Mouse (Mus musculus): ENCODE measurements around the gene Nsg1. TPM values are rescaled to one million over a fixed set of nuclear protein-coding genes. Genes with fewer than 3 reads are reported as not detected.
A peak's percentile ranks its signal among the peaks of the same experiment; 100 is the strongest.

Nsg1 gene
- polyA plus RNA-seq, 1 experiment from 2014 or later, result 1,489 TPM

DNA sequence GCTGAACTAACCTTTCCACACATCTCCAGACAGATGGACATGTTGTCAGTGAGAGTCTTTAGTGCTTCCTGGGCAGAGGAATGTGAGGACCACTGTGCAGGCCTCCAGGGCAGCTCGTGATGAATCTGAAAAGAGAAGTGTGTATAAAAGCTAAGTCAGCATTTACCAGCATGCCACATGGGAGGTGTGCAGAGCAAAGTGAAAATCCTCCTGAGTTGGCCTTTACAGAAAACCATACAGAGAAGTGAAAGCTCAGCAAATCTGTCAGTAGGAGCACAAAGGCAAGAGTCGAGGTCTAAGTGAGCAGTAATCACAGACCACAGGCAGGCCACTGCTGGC is 67.8 kb downstream of the Nsg1 start:
- H3K9ac ChIP-seq, result no peak overlapping the region
- no peaks in the 10 kb centered on the region for H3K9me3 ChIP-seq
- H3K27ac ChIP-seq, result no peak overlapping the region
- ATAC-seq (replicated peaks), result no peak
- no peaks in the 10 kb centered on the region for H3K36me3 ChIP-seq (replicated peaks)
- H3K4me2 ChIP-seq, result no peak overlapping the region
- H3K27me3 ChIP-seq (replicated peaks), result no peaks in the 10 kb centered on the region
- WGBS, result 75% methylated on average over 2 of the region's 2 CpGs
- H3K4me1 ChIP-seq, result no peaks in the 10 kb centered on the region
- no peak overlapping the region for H3K4me3 ChIP-seq

DNA sequence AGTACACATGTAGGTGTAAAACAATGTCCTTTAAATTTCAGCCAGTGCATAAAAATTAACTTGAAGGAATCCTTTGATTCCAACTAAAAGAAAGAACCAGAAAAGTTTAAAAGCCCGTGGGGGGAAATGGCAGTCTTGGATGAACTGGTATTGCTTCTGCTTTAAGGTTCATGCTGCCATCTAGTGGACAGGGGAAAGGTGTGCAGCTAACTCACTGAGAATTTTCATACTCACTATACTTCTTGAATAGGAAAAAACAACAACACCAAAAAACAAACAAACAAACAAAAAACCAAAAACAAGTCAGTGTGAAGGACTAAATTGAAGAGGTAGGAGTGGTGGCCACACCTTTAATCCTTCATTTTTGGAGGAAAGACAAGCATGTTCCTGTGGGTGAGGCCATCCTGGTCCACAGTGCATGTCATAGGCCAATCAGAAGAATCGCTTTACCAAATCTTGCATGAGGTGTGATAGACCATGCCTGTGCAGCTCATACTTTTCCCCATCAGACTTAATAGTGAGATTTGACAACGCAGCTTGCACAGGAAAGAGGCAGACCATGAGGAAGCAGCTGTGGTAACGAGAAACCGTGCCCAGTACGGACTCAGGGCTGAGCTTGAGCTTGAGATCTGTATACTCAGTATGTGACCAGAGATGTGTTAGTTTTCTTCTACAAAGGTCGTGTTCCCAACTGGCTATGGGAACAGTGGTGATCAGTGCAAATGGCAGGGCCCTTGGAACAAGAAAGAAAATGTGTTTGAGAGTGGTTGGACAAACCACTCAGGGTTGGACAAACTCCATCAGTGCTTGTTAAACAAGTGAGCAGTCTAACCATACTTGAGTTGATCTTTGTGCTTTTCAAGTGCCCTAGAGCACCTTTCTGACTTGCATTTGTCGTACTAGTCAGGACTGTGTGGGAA is 68.4 kb downstream of the Nsg1 start:
- Histone ChIP-seq H3K27me3 (replicated peaks) (no peaks in the 10 kb centered on the region), H3K27ac (no peak overlapping the region), H3K9me3 (no peaks in the 10 kb centered on the region), H3K36me3 (replicated peaks) (no peaks in the 10 kb centered on the region), H3K9ac (no peak overlapping the region), H3K4me3 (no peak overlapping the region), H3K4me2 (no peak overlapping the region), H3K4me1 (no peaks in the 10 kb centered on the region)
- peak; percentile 61; the same call in 1 of the 2 replicates for ATAC-seq (replicated peaks)
- 73% methylated on average over 8 of the region's 8 CpGs for WGBS

DNA sequence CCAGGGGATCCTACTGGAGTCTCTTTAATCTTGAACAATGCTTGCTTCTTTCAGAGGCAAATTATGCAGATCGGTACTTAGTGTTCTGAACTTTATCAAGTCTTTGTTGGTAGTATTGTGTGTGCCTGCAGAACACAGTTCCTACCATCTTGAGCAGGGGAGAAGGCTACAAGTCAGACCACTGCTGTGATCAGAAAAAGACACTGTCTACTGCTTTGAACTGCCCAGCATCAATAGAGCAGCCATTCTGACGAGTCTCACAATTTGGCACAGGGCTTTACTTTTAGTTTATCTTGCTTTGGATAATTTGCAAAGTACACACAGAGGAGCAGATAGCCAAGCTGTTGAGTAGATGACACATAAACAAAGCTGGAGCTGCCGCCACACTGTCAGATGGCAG is 69.1 kb downstream of the Nsg1 start:
- Histone ChIP-seq H3K4me3 (no peak overlapping the region), H3K27ac (no peak overlapping the region), H3K27me3 (replicated peaks) (no peaks in the 10 kb centered on the region), H3K9ac (no peak overlapping the region), H3K4me1 (no peaks in the 10 kb centered on the region), H3K4me2 (no peak overlapping the region), H3K9me3 (no peaks in the 10 kb centered on the region), H3K36me3 (replicated peaks) (no peaks in the 10 kb centered on the region)
- 45% methylated on average over 3 of the region's 3 CpGs for WGBS
- 0 out of 2 replicates have a peak, but pooled peaks have one; percentile 18 for ATAC-seq (replicated peaks)

DNA sequence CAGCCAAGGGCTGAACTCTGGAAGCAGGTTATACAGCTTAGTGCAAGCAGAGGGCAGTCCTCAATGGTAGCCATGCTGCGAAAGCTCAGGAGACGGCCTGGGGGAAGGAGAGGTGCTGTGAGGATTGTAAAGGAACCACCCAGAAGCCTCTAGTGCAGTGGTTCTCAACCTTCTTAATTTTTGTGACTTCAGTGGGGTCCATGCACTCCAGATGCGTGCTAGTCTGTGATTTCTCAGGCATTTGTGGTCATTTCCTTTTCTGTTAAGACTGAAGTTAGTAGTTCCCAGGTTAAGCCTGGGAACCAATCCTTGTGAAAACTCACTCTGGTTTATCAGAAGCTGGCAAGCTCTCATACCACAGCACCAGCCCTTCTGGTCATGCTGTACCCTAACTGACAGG is 69.6 kb downstream of the Nsg1 start:
- 81% methylated on average over 3 of the region's 3 CpGs for whole genome bisulfite sequencing
- no peaks in the 10 kb centered on the region for H3K27me3 ChIP-seq (replicated peaks)
- H3K36me3 ChIP-seq (replicated peaks), result no peaks in the 10 kb centered on the region
- H3K9ac ChIP-seq, result no peak overlapping the region
- no peak for ATAC-seq (replicated peaks)
- no peaks in the 10 kb centered on the region for H3K9me3 ChIP-seq
- no peak overlapping the region for H3K27ac ChIP-seq
- H3K4me1 ChIP-seq, result no peaks in the 10 kb centered on the region
- no peak overlapping the region for H3K4me3 ChIP-seq
- no peak overlapping the region for H3K4me2 ChIP-seq

Other genes with a start within 250 kb of the Nsg1 start
- 30.5 and 31.1 TPM in 2 replicates for gene Stx18, start 121.2 kb downstream of the Nsg1 start, polyA plus RNA-seq (2015; fragmentation: Nextera tagmentation; extraction: Ambion mirVana)
- gene Zbtb49, start 60.5 kb upstream of the Nsg1 start, polyA plus RNA-seq (2015; fragmentation: Nextera tagmentation; extraction: Ambion mirVana), result 24.4 and 24.9 TPM in 2 replicates
- gene Lyar, start 60.6 kb upstream of the Nsg1 start, polyA plus RNA-seq (2015; fragmentation: Nextera tagmentation; extraction: Ambion mirVana), result 40.5 and 40.7 TPM in 2 replicates
- gene Tmem128, start 100.3 kb upstream of the Nsg1 start, polyA plus RNA-seq (2015; fragmentation: Nextera tagmentation; extraction: Ambion mirVana), result 88.4 and 90.4 TPM in 2 replicates
- gene Otop1, start 116.1 kb upstream of the Nsg1 start, polyA plus RNA-seq (2015; fragmentation: Nextera tagmentation; extraction: Ambion mirVana), result 0.06 TPM in 1 of 2 replicates, not detected in the other
- 0.66 and 0.76 TPM in 2 replicates for gene Drd5, start 159.5 kb upstream of the Nsg1 start, polyA plus RNA-seq (2015; fragmentation: Nextera tagmentation; extraction: Ambion mirVana)

Measured in midbrain, embryonic 15.5 days (tissue).